Mouse (Mus musculus) lung, postnatal 0 days (tissue): ENCODE results near the gene Tmem246. TPM values are rescaled to one million over a fixed set of nuclear protein-coding genes. Genes with fewer than 3 reads are reported as not detected.

Source experiments
- ATAC-seq: fragments of 200-750 bp; cut with Nextera tagmentation; 2 replicates; pipeline ENCODE4 v1.8.0; 2017; ENCODE audit warnings: moderate library complexity
- DNase-seq: peaks from one replicate; pipeline ENCODE4 v3.0.0-alpha.2; 2016; ENCODE audit warnings: low spot score
- H3K27ac ChIP-seq: fragments of 300-500 bp; sonication (generic); 2 replicates; pipeline ENCODE4 v1.5.1; 2014; ENCODE audit warnings: antibody characterized with exemption, mild to moderate bottlenecking, low read length, mixed read lengths
- H3K27me3 ChIP-seq: fragments of 300-500 bp; sonication (generic); replicated peaks from 2 replicates; pipeline ENCODE4 v1.6.1; 2014; ENCODE audit warnings: low read length, mixed read lengths; ENCODE audit not compliant: insufficient read depth
- H3K36me3 ChIP-seq: fragments of 300-500 bp; sonication (generic); 2 replicates; pipeline ENCODE4 v1.6.1; 2014; ENCODE audit warnings: low read length, mixed read lengths; ENCODE audit not compliant: insufficient read depth
- H3K4me1 ChIP-seq: fragments of 300-500 bp; sonication (generic); 2 replicates; pipeline ENCODE4 v1.6.1; 2014; ENCODE audit warnings: antibody characterized with exemption, low read depth, low read length, mixed read lengths; ENCODE audit not compliant: insufficient read depth
- H3K4me2 ChIP-seq: fragments of 300-500 bp; sonication (generic); replicated peaks from 2 replicates; pipeline ENCODE4 v1.6.1; 2014; ENCODE audit warnings: low read depth, mild to moderate bottlenecking, low read length, moderate library complexity, mixed read lengths
- H3K4me3 ChIP-seq: fragments of 300-500 bp; sonication (generic); 2 replicates; pipeline ENCODE4 v1.5.1; 2014; ENCODE audit warnings: low read depth, low read length
- H3K9ac ChIP-seq: fragments of 300-500 bp; sonication (generic); replicated peaks from 2 replicates; pipeline ENCODE4 v1.6.1; 2014; ENCODE audit warnings: low read depth, mild to moderate bottlenecking
- H3K9me3 ChIP-seq: fragments of 300-500 bp; sonication (generic); 2 replicates; pipeline ENCODE4 v1.6.1; 2016; ENCODE audit warnings: low read length, mixed read lengths
- CTCF ChIP-seq: IDR thresholded peaks from 2 replicates; pipeline ENCODE4 v1.5.1; 2016; ENCODE audit warnings: antibody characterized with exemption, mild to moderate bottlenecking
- EP300 ChIP-seq: IDR thresholded peaks from 2 replicates; pipeline ENCODE4 v1.6.1; 2016; ENCODE audit warnings: antibody characterized with exemption, mild to moderate bottlenecking, control low read depth
- WGBS: fragments of 180-500 bp; shearing (Covaris S2); extraction: QIAGEN DNeasy Blood & Tissue Kit; methylation state at CpG from one replicate; pipeline ENCODE4 v1.1.7; 2014; 5-methylcytosine and 5-hydroxymethylcytosine counted together
- polyA plus RNA-seq: library from polyadenylated mRNA; unstranded; fragments of >200 nt; fragmentation: Nextera tagmentation; extraction: Ambion mirVana; gene quantifications from 2 replicates; pipeline ENCODE4 v1.2.1, GENCODE M21; 2015

Gene Tmem246
- polyA plus RNA-seq, 1 experiment from 2014 or later = 32.9 TPM

GRCm38 (mm10) chr4:49557375-49557774, 40.3 kb downstream of the Tmem246 start:
- Histone ChIP-seq H3K27ac (no peak overlapping the region), H3K36me3 (no peaks in the 10 kb centered on the region), H3K4me3 (no peak overlapping the region), H3K9ac (no peak overlapping the region), H3K4me1 (no peaks in the 10 kb centered on the region), H3K9me3 (no peaks in the 10 kb centered on the region), H3K4me2 (no peak overlapping the region), H3K27me3 (no peaks in the 10 kb centered on the region)
- DNase-seq = no peak
- 99% methylated on average over 7 of the region's 7 CpGs for WGBS
- no peak for ATAC-seq
- no peak for TF ChIP-seq CTCF
- TF ChIP-seq EP300 = no peak

GRCm38 (mm10) chr4:49553380-49553779, 44.3 kb downstream of the Tmem246 start:
- Histone ChIP-seq H3K9ac (no peak overlapping the region), H3K4me2 (no peak overlapping the region), H3K4me1 (no peaks in the 10 kb centered on the region), H3K4me3 (no peak overlapping the region), H3K9me3 (no peaks in the 10 kb centered on the region), H3K27ac (no peak overlapping the region), H3K27me3 (no peaks in the 10 kb centered on the region), H3K36me3 (no peaks in the 10 kb centered on the region)
- no peak for DNase-seq
- no peak for ATAC-seq
- no peak for TF ChIP-seq EP300
- no peak for TF ChIP-seq CTCF
- WGBS = 82% methylated on average over 5 of the region's 5 CpGs

- no peaks in the 10 kb centered on the region for H3K4me1 ChIP-seq
- H3K27ac ChIP-seq = no peak within 1 kb of the TSS
- no peak for ATAC-seq
- 24% methylated on average over 3 of the region's 3 CpGs for WGBS
- H3K4me2 ChIP-seq = no peak within 1 kb of the TSS
- no peaks in the 10 kb centered on the region for H3K27me3 ChIP-seq
- H3K36me3 ChIP-seq = no peaks in the 10 kb centered on the region
- H3K9me3 ChIP-seq = no peaks in the 10 kb centered on the region
- DNase-seq = no peak
- H3K4me3 ChIP-seq = no peak within 1 kb of the TSS
- no peak for TF ChIP-seq EP300
- TF ChIP-seq CTCF = no peak
- H3K9ac ChIP-seq = no peak within 1 kb of the TSS
These were observed 48.3 kb downstream of the Tmem246 start, which contains the start of gene Aldob for GRCm38 (mm10) chr4:49549383-49549782. Aldob (minus strand) TSS chr4:49549546.

GRCm38 (mm10) chr4:49547544-49548219, 50.0 kb downstream of the Tmem246 start:
- Histone ChIP-seq H3K4me1 (no peaks in the 10 kb centered on the region), H3K4me3 (no peak overlapping the region), H3K4me2 (no peak overlapping the region), H3K27ac (no peak overlapping the region), H3K9me3 (no peaks in the 10 kb centered on the region), H3K9ac (no peak overlapping the region), H3K36me3 (no peaks in the 10 kb centered on the region), H3K27me3 (no peaks in the 10 kb centered on the region)
- TF ChIP-seq CTCF (no peak), EP300 (no peak)
- DNase-seq (no peak), ATAC-seq (no peak)
- 70% methylated on average over 7 of the region's 7 CpGs for WGBS

- no peak overlapping the region for H3K4me2 ChIP-seq
- no peak overlapping the region for H3K9ac ChIP-seq
- no peak overlapping the region for H3K4me3 ChIP-seq
- 59% methylated on average over 6 of the region's 6 CpGs for WGBS
- TF ChIP-seq EP300 (no peak), CTCF (no peak)
- ATAC-seq (no peak), DNase-seq (no peak)
- H3K27ac ChIP-seq = no peak overlapping the region
- H3K9me3 ChIP-seq = no peaks in the 10 kb centered on the region
- no peaks in the 10 kb centered on the region for H3K36me3 ChIP-seq
- no peaks in the 10 kb centered on the region for H3K27me3 ChIP-seq
- H3K4me1 ChIP-seq = no peaks in the 10 kb centered on the region
These were observed 50.7 kb downstream of the Tmem246 start for GRCm38 (mm10) chr4:49546873-49547543.

GRCm38 (mm10) chr4:49546026-49546425, 51.6 kb downstream of the Tmem246 start:
- Histone ChIP-seq H3K4me3 (no peak overlapping the region), H3K27me3 (no peaks in the 10 kb centered on the region), H3K9ac (no peak overlapping the region), H3K9me3 (no peaks in the 10 kb centered on the region), H3K36me3 (no peaks in the 10 kb centered on the region), H3K4me2 (no peak overlapping the region), H3K4me1 (no peaks in the 10 kb centered on the region), H3K27ac (no peak overlapping the region)
- ATAC-seq = no peak
- TF ChIP-seq EP300 (no peak), CTCF (no peak)
- DNase-seq = no peak
- WGBS = 76% methylated on average over 2 of the region's 2 CpGs
